Mouse (Mus musculus) layer of hippocampus, adult 9-11 months (tissue): ENCODE measurements at regions not wholly inside any gene's neighbourhood (a gene's known extent, or its start where the extent isn't known, plus 50 kb on each side); places are given as distances from the start of the nearest gene placed in this dataset.

Source experiments
- DNase-seq: peaks from one replicate; pipeline ENCODE4 v3.0.0; 2022

DNA sequence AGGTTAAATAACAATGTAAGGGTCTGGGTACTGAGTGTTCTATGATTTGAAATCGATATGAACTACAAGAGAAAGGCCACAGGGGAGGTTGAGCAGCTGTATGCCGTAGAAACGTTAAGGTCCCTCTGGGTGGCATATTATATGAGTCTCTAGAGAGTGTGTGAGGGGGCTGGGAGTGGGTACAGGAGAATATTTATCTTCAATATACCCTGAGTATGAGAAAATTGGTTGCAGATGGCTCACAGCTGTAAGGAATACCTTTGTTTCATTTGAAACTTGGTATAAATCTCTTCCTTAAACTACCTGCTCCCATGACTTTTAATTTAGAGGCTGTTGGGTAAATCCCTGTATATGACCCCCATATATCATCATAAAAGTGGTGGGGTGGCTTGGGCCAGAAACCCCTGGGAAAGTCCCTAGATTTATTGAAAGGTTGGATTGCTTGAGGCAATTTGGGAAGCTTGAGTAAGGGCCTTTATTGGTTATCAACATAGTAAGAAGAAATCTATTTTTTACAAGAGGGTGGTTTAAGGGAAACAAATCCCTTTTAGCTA is 128.7 kb upstream of the Prkg2 start:
- no peak for DNase-seq

- peak; percentile 13 for DNase-seq
Measured at GRCm38 (mm10) chr5:99157973-99158372, 120.8 kb upstream of the Prkg2 start.

DNA sequence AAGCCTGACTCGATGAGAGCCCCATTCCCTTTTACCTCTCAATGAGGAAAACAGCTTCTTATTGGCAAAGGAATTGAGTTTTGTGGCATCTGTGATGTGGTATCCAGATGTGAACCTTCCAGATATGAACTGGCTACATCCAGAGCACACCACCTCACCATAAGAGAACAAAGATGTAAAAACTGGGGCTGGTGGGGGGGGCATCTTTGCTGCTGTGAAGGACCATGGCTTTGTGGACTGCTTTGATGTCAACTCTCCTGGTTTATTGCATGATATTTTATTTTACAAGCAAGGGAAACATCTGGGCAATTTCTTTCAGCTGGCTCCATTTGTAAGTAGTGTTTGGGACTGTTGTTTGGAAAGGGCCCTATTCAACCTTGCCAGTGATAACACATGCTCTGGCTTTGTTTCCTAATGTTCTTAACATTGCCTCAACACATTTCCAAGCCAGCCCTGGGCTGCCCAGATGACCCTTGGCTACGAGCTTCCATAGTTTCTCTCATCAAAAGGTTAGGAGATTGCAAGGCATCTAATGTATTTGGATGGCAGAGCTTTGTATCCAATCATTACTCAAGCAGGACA is 116.2 kb upstream of the Prkg2 start:
- no peak for DNase-seq

- DNase-seq, result no peak
Measured at GRCm38 (mm10) chr5:99152299-99152698, 115.1 kb upstream of the Prkg2 start.

- DNase-seq, result no peak
Measured at GRCm38 (mm10) chr5:99149904-99150303, 112.8 kb upstream of the Prkg2 start.

DNA sequence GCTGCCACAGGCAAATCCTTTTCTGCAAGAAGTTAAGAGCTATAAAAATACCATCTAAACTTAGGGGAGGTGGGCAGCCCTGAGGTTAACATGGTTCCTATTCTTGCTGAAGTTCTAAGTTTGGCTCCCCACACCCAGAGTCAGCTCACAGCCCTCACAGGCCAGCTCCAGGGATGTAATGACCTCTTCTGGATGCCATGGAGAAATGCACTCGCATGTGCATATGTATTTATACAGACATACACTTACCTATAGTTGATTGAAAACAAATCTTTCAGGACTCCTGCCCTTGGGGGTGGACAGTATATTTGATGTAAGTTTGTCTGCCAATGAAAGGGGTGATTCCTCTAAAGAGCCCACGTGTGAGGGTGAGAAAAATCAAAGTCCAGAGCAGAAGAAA is 95.5 kb upstream of the Prkg2 start:
- DNase-seq, result no peak

GRCm38 (mm10) chr5:99128628-99129027 is 91.5 kb upstream of the Prkg2 start:
- no peak for DNase-seq

DNA sequence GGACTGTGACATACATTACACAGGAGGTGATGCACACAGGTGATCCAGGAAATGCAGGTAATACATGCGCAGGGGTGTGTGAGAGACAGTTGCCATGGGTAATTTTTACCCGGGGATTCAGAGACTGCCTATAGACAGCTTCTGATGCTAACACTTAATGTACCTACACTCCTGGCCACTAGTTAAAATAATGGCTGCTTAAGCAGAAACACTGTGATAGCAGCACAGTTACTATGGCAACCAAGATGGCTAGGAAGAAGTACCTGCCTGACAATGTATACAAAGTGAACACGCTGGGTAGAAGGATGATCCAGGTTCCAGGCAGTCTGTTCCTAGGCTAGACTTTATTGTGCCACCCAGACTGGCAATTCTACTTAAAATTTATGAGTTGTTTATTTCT is 88.3 kb upstream of the Prkg2 start:
- DNase-seq, result no peak

GRCm38 (mm10) chr5:99111755-99112154 is 74.6 kb upstream of the Prkg2 start:
- no peak for DNase-seq

GRCm38 (mm10) chr5:99111235-99111634 is 74.1 kb upstream of the Prkg2 start:
- no peak for DNase-seq

- DNase-seq, result no peak
Measured at GRCm38 (mm10) chr5:99099727-99100116, 62.6 kb upstream of the Prkg2 start.

DNA sequence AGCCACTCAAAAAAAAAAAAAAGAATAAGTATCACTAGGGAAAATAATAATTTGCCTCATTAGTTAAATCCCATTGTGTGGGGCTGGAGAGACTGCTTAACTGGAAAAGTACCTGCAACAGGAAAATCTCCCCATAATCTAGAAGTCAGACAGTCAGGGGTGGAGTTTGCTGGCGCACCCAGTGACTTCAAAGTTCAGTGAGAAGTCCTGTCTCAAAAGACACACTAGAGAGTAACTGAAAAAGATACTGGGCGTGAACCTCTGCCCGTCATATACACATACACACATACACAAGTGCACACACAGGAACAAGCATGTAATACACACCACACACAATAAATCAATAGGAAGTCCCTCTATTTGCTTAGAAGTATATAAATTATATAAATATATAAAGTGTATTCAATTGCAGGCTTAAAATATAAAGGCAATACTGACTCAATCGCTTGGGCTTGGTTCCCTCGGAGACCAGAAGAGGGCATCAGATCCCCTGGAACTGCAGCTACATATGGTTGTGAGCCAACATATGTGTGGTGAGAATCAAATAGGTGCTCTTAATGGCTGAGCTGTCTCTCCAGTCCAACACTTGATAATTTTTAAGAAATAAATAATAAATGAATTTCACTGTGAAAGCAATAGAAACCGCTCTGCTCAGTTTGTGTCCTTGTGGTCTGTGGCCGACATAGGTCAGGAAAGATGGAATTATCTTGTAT is 62.0 kb upstream of the Prkg2 start:
- DNase-seq, result no peak
